Mouse (Mus musculus) bone marrow macrophage, adult 2 months (primary cell): Measurements from ENCODE around the gene Zcchc3.

Experiments used
- CTCF ChIP-seq: IDR thresholded peaks from 2 replicates; pipeline ENCODE4 v1.5.1; 2012; ENCODE audit warnings: low read depth, mild to moderate bottlenecking, low read length, moderate library complexity
- POLR2A ChIP-seq: IDR thresholded peaks from 2 replicates; pipeline ENCODE4 v1.6.1; 2012; ENCODE audit warnings: mild to moderate bottlenecking, low read depth, low read length, borderline replicate concordance

DNA sequence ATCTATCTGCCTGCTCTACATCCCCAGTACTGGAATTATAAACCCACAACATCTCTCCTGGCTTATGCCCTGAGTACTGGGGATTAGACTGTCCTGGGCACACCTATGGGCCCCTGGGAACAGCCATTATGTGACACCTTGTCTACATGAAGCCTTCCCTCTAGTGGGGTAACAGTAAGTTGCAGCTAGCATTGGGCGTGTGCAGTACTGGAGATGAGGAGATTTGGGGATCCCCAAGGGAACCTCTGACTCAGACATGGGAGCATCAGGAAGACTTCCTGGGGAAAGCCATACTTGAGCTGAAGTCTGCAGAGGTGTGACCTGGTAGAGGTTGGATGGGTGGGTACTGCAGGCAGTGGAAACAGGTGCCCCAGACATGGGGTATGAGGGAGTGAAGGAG, 24.1 kb upstream of the Zcchc3 start:
- no peak for TF ChIP-seq CTCF
- no peak for TF ChIP-seq POLR2A
